Mouse (Mus musculus) urinary bladder, adult 18-20 months (tissue): Measurements from ENCODE around the gene Trim69.
"Not testable (repeated sequence)": the region's sequence is repeated elsewhere in the genome, so short reads cannot be mapped to it uniquely, and the experiment has no call there.

Source experiments
- DNase-seq, 2 experiments: peaks; one replicate each; pipeline ENCODE4 v3.0.0; 2022; ENCODE audit warnings: low spot score in 2 of 2, mixed read lengths in 2 of 2

Trim69 gene

DNA sequence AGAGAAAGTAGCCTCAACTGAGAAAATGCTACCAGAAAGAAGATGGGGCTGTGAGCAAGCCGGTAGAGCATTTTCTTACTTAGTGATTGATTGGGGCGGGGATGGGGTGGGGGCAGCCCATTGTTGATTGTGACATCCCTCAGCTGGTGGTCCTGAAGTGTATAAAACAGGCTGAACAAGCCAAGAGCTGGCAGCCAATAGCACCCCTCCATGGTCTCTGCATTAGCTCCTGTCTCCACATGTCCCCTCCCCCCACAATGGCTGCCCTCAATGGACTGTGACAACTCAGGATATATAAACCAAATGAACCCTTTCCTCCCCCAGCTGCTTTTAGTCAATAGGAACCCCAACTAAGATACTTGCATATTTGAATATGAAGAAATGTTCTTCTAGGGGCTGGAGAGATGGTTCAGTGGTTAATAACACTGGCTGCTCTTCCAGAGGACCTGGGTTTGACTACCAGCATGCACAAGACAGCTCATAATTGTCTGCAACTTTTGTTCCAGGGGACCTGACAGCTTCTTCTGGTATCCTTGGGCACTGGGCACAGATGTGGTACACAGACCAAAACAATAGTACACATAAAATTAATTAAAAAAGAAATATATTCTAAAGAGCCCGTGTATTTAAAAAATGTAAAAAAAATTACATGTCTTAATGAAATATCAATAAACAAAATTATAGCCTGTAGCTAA lies 50.2 kb downstream of the Trim69 start:
- DNase-seq: no peak

GRCm38 (mm10) chr2:122217075-122217474 lies 56.6 kb downstream of the Trim69 start:
- not testable (repeated sequence) for DNase-seq

DNA sequence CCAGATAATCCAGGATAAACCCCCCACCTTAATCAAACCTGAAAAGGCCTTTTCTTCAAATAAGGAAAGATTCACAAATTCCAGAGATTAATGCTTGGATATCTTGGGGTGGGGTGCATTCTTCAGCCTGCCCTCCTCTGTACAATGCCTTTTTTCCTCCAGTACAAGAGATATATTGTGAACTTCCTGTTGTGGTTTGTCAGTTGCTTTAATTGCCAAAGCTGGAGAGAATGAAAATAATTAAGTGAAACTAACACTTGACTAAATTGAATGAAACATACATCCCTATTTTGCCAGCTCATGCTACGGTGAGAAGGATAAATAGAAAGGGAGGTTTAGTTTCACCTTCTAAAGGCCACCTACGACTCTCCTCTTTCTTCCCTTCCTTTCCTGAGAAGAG lies 57.7 kb downstream of the Trim69 start:
- no peak for DNase-seq

DNA sequence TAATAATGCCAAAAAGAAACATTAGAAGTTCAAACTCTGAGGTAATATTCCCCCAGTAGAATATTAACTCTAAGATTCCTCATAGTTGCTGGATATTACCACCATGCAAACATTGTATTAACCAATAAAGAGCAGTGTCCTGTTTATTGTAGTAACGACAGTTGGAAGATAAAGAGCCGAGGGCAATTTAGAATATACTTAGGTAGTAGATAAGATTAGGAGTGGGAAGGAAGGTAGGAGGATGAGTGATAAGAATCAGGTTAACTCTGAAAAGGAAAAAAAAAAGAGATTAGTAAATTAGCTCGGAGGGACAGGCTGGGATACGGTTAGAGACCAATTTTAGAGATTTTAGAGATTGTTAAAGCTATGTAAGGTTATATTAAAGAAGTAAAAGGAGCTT lies 60.9 kb downstream of the Trim69 start:
- no peak for DNase-seq

- no peak for DNase-seq
Measured at GRCm38 (mm10) chr2:122221798-122222197, 61.3 kb downstream of the Trim69 start.

DNA sequence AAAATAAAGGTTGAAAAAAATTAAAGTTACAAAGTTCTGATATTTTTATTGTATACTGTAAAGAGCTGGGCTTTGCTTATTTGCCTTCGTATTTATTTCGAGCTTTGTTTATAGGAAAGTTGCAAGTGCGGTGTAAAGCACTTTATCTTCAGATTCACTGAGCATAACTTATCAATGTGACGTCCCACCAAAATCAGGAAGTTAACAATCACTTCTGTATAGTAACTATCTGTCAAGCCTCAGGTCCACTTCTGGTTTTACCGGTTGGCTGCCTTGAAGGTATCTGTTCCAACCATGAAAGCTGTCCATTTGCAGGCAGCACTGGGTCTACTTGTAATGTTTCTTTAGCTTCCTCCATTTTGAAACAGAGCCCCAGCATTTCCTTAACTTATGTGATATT lies 61.8 kb downstream of the Trim69 start:
- no peak for DNase-seq

DNA sequence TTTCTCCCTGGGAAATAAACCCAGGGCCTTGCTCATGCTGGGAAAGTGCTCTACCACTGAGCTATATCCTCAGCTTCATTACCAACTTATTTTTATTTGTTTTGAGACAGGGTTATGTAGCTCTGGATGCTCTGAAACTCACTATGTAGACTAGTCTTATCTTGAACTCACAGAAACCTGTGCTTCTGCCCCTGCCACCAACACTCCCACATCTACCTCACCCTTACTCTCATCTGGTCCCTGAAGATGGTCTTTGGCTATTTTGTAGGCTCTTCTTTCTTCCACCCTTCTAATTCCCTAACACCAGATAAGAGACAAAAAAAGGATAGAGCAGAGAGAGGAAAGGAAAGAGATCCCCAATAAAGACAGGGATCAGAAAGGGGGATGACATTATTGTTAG lies 63.2 kb downstream of the Trim69 start:
- no peak for DNase-seq
